Comparison of ENCODE assay signal across 27 mouse cellular contexts in genomic region chr7:107610880-107611279, GRCm38 (mm10). TPM values are rescaled to one million over a fixed set of nuclear protein-coding genes. Genes with fewer than 3 reads are reported as not detected.
"Had no signal": no experiment of that assay in that cellular context is flagged by ENCODE, and none has a peak within 500 bp of the region (broad histone marks: within the 10 kb centered on the region; RNA-seq: fewer than 3 reads in every experiment).

No protein-coding gene starts in this region.

- DNase-seq: lung, adult 18-20 months; lung, embryonic 14.5 days; lung, postnatal 10 days; lung, postnatal 4 days; midbrain, embryonic 14.5 days; retina, postnatal 1 day; right cerebral cortex, adult 18-20 months; right cerebral cortex, postnatal 25 days; right cerebral cortex, postnatal 4 days; spleen, adult 18-20 months; thymus, adult 2 months; thymus, postnatal 25 days; thymus, postnatal 4 days had no signal

- H3K4me3 ChIP-seq: midbrain, embryonic 10.5 days; midbrain, embryonic 12.5 days; myocyte; neural tube, embryonic 13.5 days; neural tube, embryonic 15.5 days had no signal

- H3K4me1 ChIP-seq: midbrain, embryonic 10.5 days; midbrain, embryonic 12.5 days; neural tube, embryonic 13.5 days; neural tube, embryonic 15.5 days had no signal

- H3K36me3 ChIP-seq: midbrain, embryonic 10.5 days; midbrain, embryonic 12.5 days; neural tube, embryonic 13.5 days; neural tube, embryonic 15.5 days had no signal

- H3K27me3 ChIP-seq: midbrain, embryonic 12.5 days; neural tube, embryonic 13.5 days; neural tube, embryonic 15.5 days had no signal

- H3K9me3 ChIP-seq: midbrain, embryonic 10.5 days; midbrain, embryonic 12.5 days; neural tube, embryonic 13.5 days; neural tube, embryonic 15.5 days had no signal

- H3K27ac ChIP-seq: midbrain, embryonic 10.5 days; midbrain, embryonic 12.5 days; neural tube, embryonic 13.5 days; neural tube, embryonic 15.5 days had no signal

- H3K9ac ChIP-seq: lung, embryonic 14.5 days; midbrain, embryonic 12.5 days; neural tube, embryonic 13.5 days; neural tube, embryonic 15.5 days had no signal

RNA-seq across cellular contexts. Expression of gene 5330417H12Rik, which starts 14.1 kb away (rescaled TPM):
- total RNA-seq: megakaryocyte, adult 5-6 weeks; megakaryocyte-erythroid progenitor cell, adult 5-6 weeks had no signal
- polyA plus RNA-seq: lung, embryonic 14.5 days; lung, embryonic 16.5 days; midbrain, embryonic 10.5 days; midbrain, embryonic 12.5 days; midbrain, embryonic 14.5 days; midbrain, embryonic 16.5 days; myocyte; neural tube, embryonic 11.5 days; neural tube, embryonic 13.5 days; neural tube, embryonic 15.5 days; small intestine, adult 2 months; stomach, embryonic 14.5 days; stomach, embryonic 16.5 days; thymus, adult 2 months; urinary bladder, adult 2 months had no signal

RNA-seq across cellular contexts. Expression of gene Olfml1, which starts 43.6 kb away (rescaled TPM):
- total RNA-seq: megakaryocyte, adult 5-6 weeks; megakaryocyte-erythroid progenitor cell, adult 5-6 weeks had no signal
- polyA plus RNA-seq: myocyte had no signal
